Mouse (Mus musculus) heart, adult 2 months (tissue): ENCODE results near the gene Gak.

ENCODE experiments used
- CTCF ChIP-seq: fragments of 200-600 bp; IDR thresholded peaks from 2 replicates; pipeline ENCODE4 v1.8.1; 2022; ENCODE audit warnings: antibody characterized with exemption, mild to moderate bottlenecking, moderate library complexity
- EP300 ChIP-seq: fragments of 200-500 bp; IDR thresholded peaks from 2 replicates; pipeline ENCODE4 v1.6.1; 2011; ENCODE audit warnings: low read depth, low read length, control low read depth; ENCODE audit not compliant: insufficient read depth

DNA sequence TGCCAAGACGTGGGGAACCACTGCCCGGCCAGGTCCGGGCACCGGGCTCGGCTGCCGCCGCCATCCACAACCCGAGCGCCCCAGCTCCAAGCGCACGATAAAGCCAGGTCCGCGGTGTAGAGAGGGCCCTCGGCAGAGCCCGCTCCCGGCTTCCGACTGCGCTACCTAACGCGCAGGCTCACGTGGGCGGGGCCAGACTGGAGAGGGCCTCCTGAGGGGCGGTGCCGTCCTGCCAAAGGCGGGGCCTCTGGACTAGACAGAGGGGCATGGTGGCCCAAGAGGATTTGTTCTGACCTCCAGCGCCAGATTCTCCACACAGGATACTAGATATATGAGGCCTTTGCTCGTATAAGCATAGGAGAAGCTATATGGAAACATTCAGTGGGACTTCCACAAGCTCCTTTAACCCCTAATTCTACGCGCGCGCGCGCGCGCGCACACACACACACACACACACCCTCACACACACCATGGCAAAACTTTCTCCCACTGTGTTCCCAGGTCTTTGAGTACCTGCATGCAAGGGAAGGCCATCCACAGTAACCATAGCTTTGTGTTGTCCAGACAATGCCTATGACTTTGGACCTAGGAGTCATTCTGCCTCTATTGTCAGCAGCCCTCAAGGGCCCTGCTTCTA is 31.2 kb upstream of the Gak start:
- TF ChIP-seq CTCF: no peak
- no peak for TF ChIP-seq EP300
